Mouse (Mus musculus) cerebellum, adult 18-20 months (tissue): Measurements from ENCODE around the gene Rgs7bp.
"Not testable (repeated sequence)": the region's sequence is repeated elsewhere in the genome, so short reads cannot be mapped to it uniquely, and the experiment has no call there.

ENCODE experiments used
- DNase-seq, 2 experiments: peaks; one replicate each; pipeline ENCODE4 v3.0.0; 2021

Gene Rgs7bp

GRCm38 (mm10) chr13:104931635-104932532 is 122.8 kb downstream of the Rgs7bp start:
- DNase-seq, result no peak

- DNase-seq, result no peak
These were observed 123.9 kb downstream of the Rgs7bp start for GRCm38 (mm10) chr13:104930814-104931213.

DNA sequence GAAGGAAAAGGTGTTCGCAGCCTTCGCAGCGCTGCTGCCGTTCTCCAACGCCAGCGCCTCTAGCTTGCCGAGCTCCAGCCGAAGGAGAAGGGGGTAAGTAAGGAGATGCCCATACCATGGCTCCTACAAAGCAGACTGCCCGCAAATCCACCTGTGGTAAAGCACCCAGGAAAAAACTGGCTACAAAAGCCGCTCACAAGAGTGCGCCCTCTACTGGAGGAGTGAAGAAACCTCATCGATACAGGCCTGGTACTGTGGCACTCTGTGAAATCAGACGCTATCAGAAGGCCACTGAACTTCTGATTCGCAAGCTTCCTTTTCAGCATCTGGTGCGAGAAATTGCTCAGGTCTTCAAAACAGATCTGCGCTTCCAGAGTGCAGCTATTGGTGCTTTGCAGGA is 136.1 kb downstream of the Rgs7bp start:
- DNase-seq, result peak in 1 of 2 experiments; percentile 7

GRCm38 (mm10) chr13:104916771-104917170 is 138.0 kb downstream of the Rgs7bp start:
- not testable (repeated sequence) for DNase-seq

DNA sequence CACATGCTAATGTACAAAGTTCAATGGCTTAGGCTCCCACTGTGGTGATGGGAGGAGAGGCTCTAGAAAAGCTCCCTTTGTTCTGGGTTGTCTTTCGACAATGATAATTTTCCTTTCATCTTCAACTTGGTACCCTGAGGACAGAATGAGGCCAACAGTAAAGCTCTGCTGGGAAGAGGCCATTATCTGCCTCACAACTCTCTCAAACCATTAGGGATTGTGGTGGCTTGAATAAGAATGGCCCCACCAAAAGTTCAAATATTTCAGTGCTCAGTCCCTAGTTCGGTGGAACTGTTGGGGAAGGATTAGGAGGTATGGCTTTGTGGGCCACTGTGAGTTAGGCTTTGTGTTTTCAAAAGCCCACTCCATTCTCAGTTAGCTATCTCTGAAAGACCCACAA is 138.6 kb downstream of the Rgs7bp start:
- DNase-seq, result no peak

DNA sequence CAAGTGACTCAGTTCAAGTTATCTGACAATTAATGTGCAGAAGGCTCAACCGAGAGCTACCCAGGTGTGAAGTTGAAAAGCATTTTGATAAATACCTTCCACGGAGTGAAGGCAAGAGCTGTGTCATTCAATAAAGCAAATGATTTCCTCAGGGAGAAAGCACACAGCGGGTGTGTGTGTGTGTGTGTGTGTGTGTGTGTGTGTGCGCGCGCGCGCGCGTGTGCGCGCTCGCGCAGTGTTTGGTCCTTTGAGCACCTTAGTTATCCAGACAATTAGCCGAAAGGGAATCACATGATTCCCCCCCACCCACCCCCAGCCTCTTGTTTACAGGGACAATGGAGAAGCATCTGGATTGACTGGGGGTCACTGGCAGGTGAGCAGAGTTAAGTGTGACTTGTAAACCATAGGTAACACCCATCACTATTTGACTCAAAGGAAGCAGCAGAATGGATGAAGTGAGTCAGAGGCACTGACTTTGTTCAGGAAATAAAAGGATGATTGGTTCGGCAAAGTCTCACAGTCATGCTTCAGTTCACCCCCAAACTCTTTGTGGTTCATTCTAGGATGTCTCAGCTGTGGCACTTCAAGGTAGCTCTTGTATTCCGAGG is 140.3 kb downstream of the Rgs7bp start:
- no peak for DNase-seq

- DNase-seq, result not testable (repeated sequence)
These were observed 143.1 kb downstream of the Rgs7bp start for GRCm38 (mm10) chr13:104911626-104912025.

GRCm38 (mm10) chr13:104911006-104911405 is 143.7 kb downstream of the Rgs7bp start:
- DNase-seq, result not testable (repeated sequence)

- no peak for DNase-seq
These were observed 146.0 kb downstream of the Rgs7bp start for GRCm38 (mm10) chr13:104908691-104909090.
